Mouse (Mus musculus) R1 (cell line): ENCODE results near the gene Ddhd1.

Source experiments
- DNase-seq: peaks from one replicate; pipeline ENCODE4 v3.0.0-alpha.2; 2018; ENCODE audit warnings: low read depth, low spot score

Gene Ddhd1

GRCm38 (mm10) chr14:45657641-45658611, at the start of gene Ddhd1:
TSS of gene Ddhd1 (minus strand) at chr14:45658143.
- DNase-seq, result peak; percentile 86

GRCm38 (mm10) chr14:45707176-45707910, 49.4 kb upstream of the Ddhd1 start:
- no peak for DNase-seq

- DNase-seq, result no peak
These were observed 42.2 kb upstream of the Ddhd1 start for GRCm38 (mm10) chr14:45700031-45700572.

GRCm38 (mm10) chr14:45698867-45699266, 40.9 kb upstream of the Ddhd1 start:
- no peak for DNase-seq

- no peak for DNase-seq
These were observed 38.2 kb upstream of the Ddhd1 start for GRCm38 (mm10) chr14:45696098-45696497.

GRCm38 (mm10) chr14:45693891-45694290, 35.9 kb upstream of the Ddhd1 start:
- DNase-seq, result no peak

- peak; percentile 64 for DNase-seq
These were observed 32.7 kb upstream of the Ddhd1 start for GRCm38 (mm10) chr14:45690520-45691246.

- DNase-seq, result no peak
These were observed 27.4 kb upstream of the Ddhd1 start for GRCm38 (mm10) chr14:45685313-45685712.

GRCm38 (mm10) chr14:45676722-45677121, 18.8 kb upstream of the Ddhd1 start:
- DNase-seq, result no peak

GRCm38 (mm10) chr14:45668325-45668724, 10.4 kb upstream of the Ddhd1 start:
- no peak for DNase-seq

- DNase-seq, result no peak
These were observed 9.3 kb upstream of the Ddhd1 start for GRCm38 (mm10) chr14:45667231-45667630.

- DNase-seq, result no peak
These were observed 3.6 kb upstream of the Ddhd1 start for GRCm38 (mm10) chr14:45661575-45661974.

- DNase-seq, result no peak
These were observed 2.4 kb upstream of the Ddhd1 start for GRCm38 (mm10) chr14:45660315-45660714.

- peak; percentile 63 for DNase-seq
These were observed 907 bp downstream of the Ddhd1 start for GRCm38 (mm10) chr14:45656831-45657640.

GRCm38 (mm10) chr14:45654876-45655416, 3.0 kb downstream of the Ddhd1 start:
- DNase-seq, result no peak

- no peak for DNase-seq
These were observed 4.2 kb downstream of the Ddhd1 start for GRCm38 (mm10) chr14:45653756-45654155.

GRCm38 (mm10) chr14:45648999-45649818, 8.7 kb downstream of the Ddhd1 start:
- peak; percentile 64 for DNase-seq

GRCm38 (mm10) chr14:45648144-45648543, 9.8 kb downstream of the Ddhd1 start:
- no peak for DNase-seq

- no peak for DNase-seq
These were observed 10.3 kb downstream of the Ddhd1 start for GRCm38 (mm10) chr14:45647632-45648031.

- no peak for DNase-seq
These were observed 10.8 kb downstream of the Ddhd1 start for GRCm38 (mm10) chr14:45647175-45647574.
